Mouse (Mus musculus): ENCODE measurements around the gene Nphs2.

GRCm38 (mm10) chr1:156352466-156352865 lies 41.9 kb downstream of the Nphs2 start:
- TF ChIP-seq CHD2 (IDR thresholded peaks at IDR 0.05; ENCODE audit: low read depth, low read length): no peak
- no peak for TF ChIP-seq MAFK (IDR thresholded peaks at IDR 0.05; ENCODE audit: insufficient read depth, low read depth, low read length)

Data from ES-E14 (cell line).